ENCODE assay signal across 8 mouse cellular contexts in genomic region chr3:89418861-89419250, GRCm38 (mm10). TPM values are rescaled to one million over a fixed set of nuclear protein-coding genes. Genes with fewer than 3 reads are reported as not detected.
DNase-seq lines count a peak whose midpoint lies in the region; ATAC-seq and TF ChIP-seq lines count a peak whose summit lies in the region.

No protein-coding gene starts in this region.

- H3K4me2 ChIP-seq in embryonic facial prominence, embryonic 15.5 days (replicated peaks): peak overlapping the region; percentile 80
- H3K4me2 ChIP-seq in heart, embryonic 13.5 days: peak overlapping the region; percentile 84
- H3K4me2 ChIP-seq in kidney, embryonic 16.5 days (replicated peaks; ENCODE audit: low read depth, low read length): peak overlapping the region; percentile 88

- H3K9me3 ChIP-seq in embryonic facial prominence, embryonic 15.5 days (replicated peaks): no peaks in the 10 kb centered on the region
- no peaks in the 10 kb centered on the region for H3K9me3 ChIP-seq in heart, embryonic 13.5 days
- H3K9me3 ChIP-seq in kidney, embryonic 16.5 days (ENCODE audit: low read length): no peaks in the 10 kb centered on the region

- no peak for DNase-seq in left cerebral cortex, adult 2 months (ENCODE audit: extremely low spot score in 1 of 2, low spot score in 2 of 2)
- DNase-seq in left cerebral cortex, adult 9 months (ENCODE audit: low spot score in 2 of 2): no peak
- DNase-seq in lung, postnatal 14 days: peak; percentile 88
- DNase-seq in spleen, postnatal 36 days (ENCODE audit: low spot score in 2 of 2): peak; percentile 32 to 57
- DNase-seq in left cerebral cortex, adult 8-10 months (ENCODE audit: low spot score in 2 of 2): no peak

- under 1% methylated on average over 16 of the region's 16 CpGs for WGBS in embryonic facial prominence, embryonic 15.5 days
- under 1% methylated on average over 16 of the region's 16 CpGs for WGBS in heart, embryonic 13.5 days
- WGBS in kidney, embryonic 16.5 days: under 1% methylated on average over 16 of the region's 16 CpGs

- H3K27ac ChIP-seq in left cerebral cortex, adult 2 months: peak overlapping the region; percentile 78
- H3K27ac ChIP-seq in embryonic facial prominence, embryonic 15.5 days (replicated peaks): peak overlapping the region; percentile 98
- H3K27ac ChIP-seq in heart, embryonic 13.5 days (replicated peaks): peak overlapping the region; percentile 98
- peak overlapping the region; percentile 100 for H3K27ac ChIP-seq in kidney, embryonic 16.5 days (ENCODE audit: low read length)

- ATAC-seq in embryonic facial prominence, embryonic 15.5 days (ENCODE audit: insufficient number of reproducible peaks, low FRiP score, low TSS enrichment, low read depth): no peak
- peak; percentile 15; the same call in 1 of the 2 replicates for ATAC-seq in heart, embryonic 13.5 days (ENCODE audit: extremely low read depth, insufficient number of reproducible peaks, low FRiP score, low TSS enrichment)
- ATAC-seq in kidney, embryonic 16.5 days (ENCODE audit: low FRiP score, low TSS enrichment): peak; percentile 20; the same call in 1 of the 2 replicates

- peak overlapping the region; percentile 72 for H3K4me3 ChIP-seq in left cerebral cortex, adult 2 months
- peak overlapping the region; percentile 58 for H3K4me3 ChIP-seq in embryonic facial prominence, embryonic 15.5 days (replicated peaks)
- peak overlapping the region; percentile 74 for H3K4me3 ChIP-seq in heart, embryonic 13.5 days
- peak overlapping the region; percentile 62 for H3K4me3 ChIP-seq in kidney, embryonic 16.5 days (ENCODE audit: low read length)

- H3K36me3 ChIP-seq in embryonic facial prominence, embryonic 15.5 days: peaks cover 30% of the 10 kb centered on the region
- H3K36me3 ChIP-seq in heart, embryonic 13.5 days: peaks cover 34% of the 10 kb centered on the region
- peaks cover 25% of the 10 kb centered on the region for H3K36me3 ChIP-seq in kidney, embryonic 16.5 days (ENCODE audit: insufficient read depth, low read length)

- H3K27me3 ChIP-seq in embryonic facial prominence, embryonic 15.5 days: no peaks in the 10 kb centered on the region
- H3K27me3 ChIP-seq in heart, embryonic 13.5 days (replicated peaks): no peaks in the 10 kb centered on the region
- H3K27me3 ChIP-seq in kidney, embryonic 16.5 days (ENCODE audit: insufficient read depth, low read length): no peaks in the 10 kb centered on the region

- TF ChIP-seq CTCF in left cerebral cortex, adult 2 months (IDR thresholded peaks at IDR 0.05): no peak

- intact Hi-C loops in left cerebral cortex, adult 2 months (cut with DNase I): no loop called here

- H3K9ac ChIP-seq in embryonic facial prominence, embryonic 15.5 days: peak overlapping the region; percentile 33
- H3K9ac ChIP-seq in heart, embryonic 13.5 days: peak overlapping the region; percentile 85
- peak overlapping the region; percentile 91 for H3K9ac ChIP-seq in kidney, embryonic 16.5 days (replicated peaks; ENCODE audit: low read length)

- peaks cover 56% of the 10 kb centered on the region for H3K4me1 ChIP-seq in embryonic facial prominence, embryonic 15.5 days
- H3K4me1 ChIP-seq in heart, embryonic 13.5 days: peaks cover 57% of the 10 kb centered on the region
- peaks cover 46% of the 10 kb centered on the region for H3K4me1 ChIP-seq in kidney, embryonic 16.5 days (ENCODE audit: insufficient read depth, low read length)

RNA-seq across cellular contexts. Expression of gene Shc1, which starts 0.6 kb away (rescaled TPM):
- total RNA-seq in left cerebral cortex, adult 2 months (2021): 10 to 100 TPM; 12.9 to 16.4 TPM
- 110 and 113 TPM in 2 replicates for polyA plus RNA-seq in embryonic facial prominence, embryonic 15.5 days (2015; fragmentation: Nextera tagmentation; extraction: Ambion mirVana)
- 63.4 and 66.1 TPM in 2 replicates for polyA plus RNA-seq in heart, embryonic 13.5 days (2015; fragmentation: Nextera tagmentation; extraction: Ambion mirVana)
- polyA plus RNA-seq in kidney, embryonic 16.5 days (2015; fragmentation: Nextera tagmentation; extraction: Ambion mirVana): 115 and 118 TPM in 2 replicates
- 10 to 100 TPM; 15.1 to 18.7 (median 17.3) TPM for total RNA-seq in left cerebral cortex, adult 8-10 months (2022)

RNA-seq across cellular contexts. Expression of gene Cks1b, which starts 0.7 kb away (rescaled TPM):
- 1 to 10 TPM; 1.8 to 2.3 TPM for total RNA-seq in left cerebral cortex, adult 2 months (2021)
- 342 and 356 TPM in 2 replicates for polyA plus RNA-seq in embryonic facial prominence, embryonic 15.5 days (2015; fragmentation: Nextera tagmentation; extraction: Ambion mirVana)
- 339 and 400 TPM in 2 replicates for polyA plus RNA-seq in heart, embryonic 13.5 days (2015; fragmentation: Nextera tagmentation; extraction: Ambion mirVana)
- polyA plus RNA-seq in kidney, embryonic 16.5 days (2015; fragmentation: Nextera tagmentation; extraction: Ambion mirVana): 483 and 495 TPM in 2 replicates
- 1 to 10 TPM; 2.4 to 3.5 (median 2.8) TPM for total RNA-seq in left cerebral cortex, adult 8-10 months (2022)

RNA-seq across cellular contexts. Expression of gene Flad1, which starts 7.2 kb away (rescaled TPM):
- 10 to 100 TPM; 34.5 to 37.8 TPM for total RNA-seq in left cerebral cortex, adult 2 months (2021)
- polyA plus RNA-seq in embryonic facial prominence, embryonic 15.5 days (2015; fragmentation: Nextera tagmentation; extraction: Ambion mirVana): 28.5 and 34.6 TPM in 2 replicates
- 30.3 and 32.0 TPM in 2 replicates for polyA plus RNA-seq in heart, embryonic 13.5 days (2015; fragmentation: Nextera tagmentation; extraction: Ambion mirVana)
- polyA plus RNA-seq in kidney, embryonic 16.5 days (2015; fragmentation: Nextera tagmentation; extraction: Ambion mirVana): 35.0 and 39.3 TPM in 2 replicates
- total RNA-seq in left cerebral cortex, adult 8-10 months (2022): 10 to 100 TPM; 30.8 to 39.9 (median 35.6) TPM

RNA-seq across cellular contexts. Expression of gene Pygo2, which starts 11.2 kb away (rescaled TPM):
- total RNA-seq in left cerebral cortex, adult 2 months (2021): 10 to 100 TPM; 51.0 to 54.5 TPM
- 47.7 and 51.3 TPM in 2 replicates for polyA plus RNA-seq in embryonic facial prominence, embryonic 15.5 days (2015; fragmentation: Nextera tagmentation; extraction: Ambion mirVana)
- polyA plus RNA-seq in heart, embryonic 13.5 days (2015; fragmentation: Nextera tagmentation; extraction: Ambion mirVana): 24.3 and 24.8 TPM in 2 replicates
- polyA plus RNA-seq in kidney, embryonic 16.5 days (2015; fragmentation: Nextera tagmentation; extraction: Ambion mirVana): 38.9 and 41.2 TPM in 2 replicates
- total RNA-seq in left cerebral cortex, adult 8-10 months (2022): 10 to 100 TPM; 44.0 to 57.4 (median 48.8) TPM

RNA-seq across cellular contexts. Expression of gene Lenep, which starts 16.3 kb away (rescaled TPM):
- 1 to 10 TPM; 1.1 to 3.5 TPM for total RNA-seq in left cerebral cortex, adult 2 months (2021)
- polyA plus RNA-seq in embryonic facial prominence, embryonic 15.5 days (2015; fragmentation: Nextera tagmentation; extraction: Ambion mirVana): 0.25 and 0.91 TPM in 2 replicates
- polyA plus RNA-seq in heart, embryonic 13.5 days (2015; fragmentation: Nextera tagmentation; extraction: Ambion mirVana): 0.75 TPM in 1 of 2 replicates, not detected in the other
- polyA plus RNA-seq in kidney, embryonic 16.5 days (2015; fragmentation: Nextera tagmentation; extraction: Ambion mirVana): 0.18 and 1.3 TPM in 2 replicates
- total RNA-seq in left cerebral cortex, adult 8-10 months (2022): 1 to 10 TPM; 3.9 to 5.8 (median 4.4) TPM

Comparison
In these comparisons a context has a peak if more than half of its experiments do, and no peak if none do; other contexts are left out.
1. DNase-seq: peak in lung, postnatal 14 days (single experiment) and spleen, postnatal 36 days (2 of 2); none in left cerebral cortex, adult 2 months (0 of 2), left cerebral cortex, adult 9 months (0 of 2) and left cerebral cortex, adult 8-10 months (0 of 2).
2. H3K9ac ChIP-seq: peak in every context shown above with its lines; median percentile 91 in kidney, embryonic 16.5 days; 85 in heart, embryonic 13.5 days; 33 in embryonic facial prominence, embryonic 15.5 days.
3. Peak in every context shown above with its lines, with median percentiles within 50 percentile points of each other: H3K27ac ChIP-seq, H3K4me3 ChIP-seq and H3K4me2 ChIP-seq.